Mouse (Mus musculus): ENCODE results near the gene Mthfd2l. TPM values are rescaled to one million over a fixed set of nuclear protein-coding genes. Genes with fewer than 3 reads are reported as not detected.

Gene Mthfd2l
- polyA plus RNA-seq, 1 experiment from 2014 or later = 61.8 TPM

GRCm38 (mm10) chr5:90965386-90965785 lies 34.5 kb downstream of the Mthfd2l start:
- H3K36me3 ChIP-seq (ENCODE audit: control insufficient read depth, insufficient read depth, low read length) = 0 out of 2 replicates have a peak, but pooled peaks cover 2% of the 10 kb centered on the region
- ATAC-seq = no peak
- no peak overlapping the region for H3K27ac ChIP-seq (ENCODE audit: low read depth, low read length)
- H3K27me3 ChIP-seq (replicated peaks; ENCODE audit: control insufficient read depth, insufficient read depth, low read length) = no peaks in the 10 kb centered on the region
- H3K9me3 ChIP-seq (ENCODE audit: control insufficient read depth, low read length) = no peaks in the 10 kb centered on the region
- no peak overlapping the region for H3K4me3 ChIP-seq (ENCODE audit: low read length)
- 64% methylated on average over 4 of the region's 4 CpGs for WGBS
- H3K9ac ChIP-seq (ENCODE audit: low read depth, low read length) = no peak overlapping the region
- H3K4me1 ChIP-seq (ENCODE audit: control insufficient read depth, insufficient read depth, low read depth, low read length) = no peaks in the 10 kb centered on the region
- no peak overlapping the region for H3K4me2 ChIP-seq (ENCODE audit: low read length)

GRCm38 (mm10) chr5:90977244-90977643 lies 46.3 kb downstream of the Mthfd2l start:
- no peaks in the 10 kb centered on the region for H3K4me1 ChIP-seq (ENCODE audit: control insufficient read depth, insufficient read depth, low read depth, low read length)
- no peak overlapping the region for H3K4me3 ChIP-seq (ENCODE audit: low read length)
- no peak overlapping the region for H3K9ac ChIP-seq (ENCODE audit: low read depth, low read length)
- H3K36me3 ChIP-seq (ENCODE audit: control insufficient read depth, insufficient read depth, low read length) = peaks cover 2% of the 10 kb centered on the region; the same call in 1 of the 2 replicates
- no peak; the same call in 1 of the 2 replicates for ATAC-seq
- no peaks in the 10 kb centered on the region for H3K9me3 ChIP-seq (ENCODE audit: control insufficient read depth, low read length)
- H3K4me2 ChIP-seq (ENCODE audit: low read length) = no peak overlapping the region
- H3K27ac ChIP-seq (ENCODE audit: low read depth, low read length) = no peak overlapping the region
- no peaks in the 10 kb centered on the region for H3K27me3 ChIP-seq (replicated peaks; ENCODE audit: control insufficient read depth, insufficient read depth, low read length)
- WGBS = 74% methylated on average over 4 of the region's 4 CpGs

GRCm38 (mm10) chr5:90980297-90980696 lies 49.4 kb downstream of the Mthfd2l start:
- 84% methylated on average over 7 of the region's 7 CpGs for WGBS
- no peak for ATAC-seq

GRCm38 (mm10) chr5:90987605-90988004 lies 56.7 kb downstream of the Mthfd2l start:
- H3K9me3 ChIP-seq (ENCODE audit: control insufficient read depth, low read length) = no peaks in the 10 kb centered on the region
- no peaks in the 10 kb centered on the region for H3K36me3 ChIP-seq (ENCODE audit: control insufficient read depth, insufficient read depth, low read length)
- no peak overlapping the region for H3K4me3 ChIP-seq (ENCODE audit: low read length)
- H3K27ac ChIP-seq (ENCODE audit: low read depth, low read length) = no peak overlapping the region
- no peaks in the 10 kb centered on the region for H3K4me1 ChIP-seq (ENCODE audit: control insufficient read depth, insufficient read depth, low read depth, low read length)
- H3K27me3 ChIP-seq (replicated peaks; ENCODE audit: control insufficient read depth, insufficient read depth, low read length) = no peaks in the 10 kb centered on the region
- H3K4me2 ChIP-seq (ENCODE audit: low read length) = no peak overlapping the region
- WGBS = 73% methylated on average over 5 of the region's 5 CpGs
- H3K9ac ChIP-seq (ENCODE audit: low read depth, low read length) = no peak overlapping the region
- ATAC-seq = no peak; the same call in 1 of the 2 replicates

More at GRCm38 (mm10) chr5:90980297-90980696, 49.4 kb downstream of the Mthfd2l start:
- Histone ChIP-seq H3K27me3 (replicated peaks; ENCODE audit: control insufficient read depth, insufficient read depth, low read length) (no peaks in the 10 kb centered on the region), H3K4me2 (ENCODE audit: low read length) (no peak overlapping the region), H3K9me3 (ENCODE audit: control insufficient read depth, low read length) (no peaks in the 10 kb centered on the region), H3K9ac (ENCODE audit: low read depth, low read length) (no peak overlapping the region), H3K4me1 (ENCODE audit: control insufficient read depth, insufficient read depth, low read depth, low read length) (no peaks in the 10 kb centered on the region), H3K27ac (ENCODE audit: low read depth, low read length) (no peak overlapping the region), H3K4me3 (ENCODE audit: low read length) (no peak overlapping the region), H3K36me3 (ENCODE audit: control insufficient read depth, insufficient read depth, low read length) (no peaks in the 10 kb centered on the region)

- H3K27ac ChIP-seq (ENCODE audit: low read depth, low read length) = no peak overlapping the region
- H3K4me1 ChIP-seq (ENCODE audit: control insufficient read depth, insufficient read depth, low read depth, low read length) = no peaks in the 10 kb centered on the region
- H3K36me3 ChIP-seq (ENCODE audit: control insufficient read depth, insufficient read depth, low read length) = no peaks in the 10 kb centered on the region
- no peaks in the 10 kb centered on the region for H3K27me3 ChIP-seq (replicated peaks; ENCODE audit: control insufficient read depth, insufficient read depth, low read length)
- H3K4me2 ChIP-seq (ENCODE audit: low read length) = no peak overlapping the region
- no peak for ATAC-seq
- no peak overlapping the region for H3K4me3 ChIP-seq (ENCODE audit: low read length)
- H3K9me3 ChIP-seq (ENCODE audit: control insufficient read depth, low read length) = no peaks in the 10 kb centered on the region
- WGBS = 84% methylated on average over 3 of the region's 3 CpGs
- H3K9ac ChIP-seq (ENCODE audit: low read depth, low read length) = no peak overlapping the region
Measured at GRCm38 (mm10) chr5:90988149-90988548, 57.2 kb downstream of the Mthfd2l start.

GRCm38 (mm10) chr5:90988592-90988991 lies 57.7 kb downstream of the Mthfd2l start:
- no peaks in the 10 kb centered on the region for H3K36me3 ChIP-seq (ENCODE audit: control insufficient read depth, insufficient read depth, low read length)
- H3K4me3 ChIP-seq (ENCODE audit: low read length) = no peak overlapping the region
- WGBS = 93% methylated on average over 4 of the region's 4 CpGs
- H3K9me3 ChIP-seq (ENCODE audit: control insufficient read depth, low read length) = no peaks in the 10 kb centered on the region
- no peaks in the 10 kb centered on the region for H3K27me3 ChIP-seq (replicated peaks; ENCODE audit: control insufficient read depth, insufficient read depth, low read length)
- ATAC-seq = no peak
- no peak overlapping the region for H3K27ac ChIP-seq (ENCODE audit: low read depth, low read length)
- no peak overlapping the region for H3K4me2 ChIP-seq (ENCODE audit: low read length)
- no peak overlapping the region for H3K9ac ChIP-seq (ENCODE audit: low read depth, low read length)
- no peaks in the 10 kb centered on the region for H3K4me1 ChIP-seq (ENCODE audit: control insufficient read depth, insufficient read depth, low read depth, low read length)

- Histone ChIP-seq H3K27ac (ENCODE audit: low read depth, low read length) (no peak overlapping the region), H3K27me3 (replicated peaks; ENCODE audit: control insufficient read depth, insufficient read depth, low read length) (no peaks in the 10 kb centered on the region), H3K36me3 (ENCODE audit: control insufficient read depth, insufficient read depth, low read length) (no peaks in the 10 kb centered on the region), H3K4me1 (ENCODE audit: control insufficient read depth, insufficient read depth, low read depth, low read length) (no peaks in the 10 kb centered on the region), H3K4me2 (ENCODE audit: low read length) (no peak overlapping the region), H3K9me3 (ENCODE audit: control insufficient read depth, low read length) (no peaks in the 10 kb centered on the region), H3K4me3 (ENCODE audit: low read length) (no peak overlapping the region), H3K9ac (ENCODE audit: low read depth, low read length) (no peak overlapping the region)
- 92% methylated on average over 8 of the region's 8 CpGs for WGBS
- no peak for ATAC-seq
Measured at GRCm38 (mm10) chr5:90999942-91000341, 69.0 kb downstream of the Mthfd2l start.

GRCm38 (mm10) chr5:91015216-91015615 lies 84.3 kb downstream of the Mthfd2l start:
- H3K9ac ChIP-seq (ENCODE audit: low read depth, low read length) = no peak overlapping the region
- ATAC-seq = no peak
- 79% methylated on average over 10 of the region's 10 CpGs for WGBS
- H3K27ac ChIP-seq (ENCODE audit: low read depth, low read length) = no peak overlapping the region
- no peaks in the 10 kb centered on the region for H3K4me1 ChIP-seq (ENCODE audit: control insufficient read depth, insufficient read depth, low read depth, low read length)
- no peaks in the 10 kb centered on the region for H3K27me3 ChIP-seq (replicated peaks; ENCODE audit: control insufficient read depth, insufficient read depth, low read length)
- H3K4me3 ChIP-seq (ENCODE audit: low read length) = no peak overlapping the region
- 0 out of 2 replicates have a peak, but pooled peaks cover 2% of the 10 kb centered on the region for H3K36me3 ChIP-seq (ENCODE audit: control insufficient read depth, insufficient read depth, low read length)
- H3K4me2 ChIP-seq (ENCODE audit: low read length) = no peak overlapping the region
- H3K9me3 ChIP-seq (ENCODE audit: control insufficient read depth, low read length) = no peaks in the 10 kb centered on the region

GRCm38 (mm10) chr5:91023114-91023513 lies 92.2 kb downstream of the Mthfd2l start:
- Histone ChIP-seq H3K4me3 (ENCODE audit: low read length) (no peak overlapping the region), H3K4me1 (ENCODE audit: control insufficient read depth, insufficient read depth, low read depth, low read length) (no peaks in the 10 kb centered on the region), H3K9me3 (ENCODE audit: control insufficient read depth, low read length) (no peaks in the 10 kb centered on the region), H3K9ac (ENCODE audit: low read depth, low read length) (no peak overlapping the region), H3K27me3 (replicated peaks; ENCODE audit: control insufficient read depth, insufficient read depth, low read length) (no peaks in the 10 kb centered on the region), H3K36me3 (ENCODE audit: control insufficient read depth, insufficient read depth, low read length) (no peaks in the 10 kb centered on the region), H3K27ac (ENCODE audit: low read depth, low read length) (no peak overlapping the region), H3K4me2 (ENCODE audit: low read length) (no peak overlapping the region)
- ATAC-seq = no peak
- WGBS = 93% methylated on average over 8 of the region's 8 CpGs

- Histone ChIP-seq H3K4me1 (ENCODE audit: control insufficient read depth, insufficient read depth, low read depth, low read length) (no peaks in the 10 kb centered on the region), H3K36me3 (ENCODE audit: control insufficient read depth, insufficient read depth, low read length) (no peaks in the 10 kb centered on the region), H3K4me2 (ENCODE audit: low read length) (no peak within 1 kb of the TSS), H3K4me3 (ENCODE audit: low read length) (no peak within 1 kb of the TSS), H3K9ac (ENCODE audit: low read depth, low read length) (no peak within 1 kb of the TSS), H3K9me3 (ENCODE audit: control insufficient read depth, low read length) (no peaks in the 10 kb centered on the region), H3K27me3 (replicated peaks; ENCODE audit: control insufficient read depth, insufficient read depth, low read length) (no peaks in the 10 kb centered on the region), H3K27ac (ENCODE audit: low read depth, low read length) (no peak within 1 kb of the TSS)
- no peak for ATAC-seq
- WGBS = 88% methylated on average over 6 of the region's 6 CpGs
Measured at GRCm38 (mm10) chr5:91027164-91027563, 96.2 kb downstream of the Mthfd2l start, which contains the start of gene Epgn. Gene Epgn, plus strand, starts transcription at chr5:91027464.
